Mouse (Mus musculus) Muller cell, postnatal 12 days (primary cell): Measurements from ENCODE around the gene Trim47.
"Not testable (repeated sequence)": the region's sequence is repeated elsewhere in the genome, so short reads cannot be mapped to it uniquely, and the experiment has no call there.

Source experiments
- DNase-seq: peaks from one replicate; pipeline ENCODE4 v3.0.0-alpha.2; 2015; ENCODE audit errors: inconsistent ontology term

Gene Trim47

GRCm38 (mm10) chr11:116107777-116108285 lies 19.2 kb downstream of the Trim47 start:
- no peak for DNase-seq

- DNase-seq = no peak
Observed at GRCm38 (mm10) chr11:116106963-116107776, 19.8 kb downstream of the Trim47 start.

- DNase-seq = no peak
Observed at GRCm38 (mm10) chr11:116106154-116106962, 20.7 kb downstream of the Trim47 start.

GRCm38 (mm10) chr11:116105065-116105464 lies 21.9 kb downstream of the Trim47 start:
- no peak for DNase-seq

GRCm38 (mm10) chr11:116104006-116104646 lies 22.9 kb downstream of the Trim47 start:
- DNase-seq = peak; percentile 86

- DNase-seq = peak; percentile 48
Observed at GRCm38 (mm10) chr11:116103572-116103971, 23.4 kb downstream of the Trim47 start.

- no peak for DNase-seq
Observed at GRCm38 (mm10) chr11:116102472-116102871, 24.5 kb downstream of the Trim47 start.

- DNase-seq = peak; percentile 28
Observed at GRCm38 (mm10) chr11:116101931-116102381, 25.1 kb downstream of the Trim47 start.

GRCm38 (mm10) chr11:116100839-116101238 lies 26.2 kb downstream of the Trim47 start:
- no peak for DNase-seq

- no peak for DNase-seq
Observed at GRCm38 (mm10) chr11:116100385-116100784, 26.6 kb downstream of the Trim47 start.

- no peak for DNase-seq
Observed at GRCm38 (mm10) chr11:116099462-116099861, 27.5 kb downstream of the Trim47 start.

- DNase-seq = no peak
Observed at GRCm38 (mm10) chr11:116098711-116099460, 28.1 kb downstream of the Trim47 start.

- DNase-seq = no peak
Observed at GRCm38 (mm10) chr11:116096213-116097108, 30.5 kb downstream of the Trim47 start.

GRCm38 (mm10) chr11:116095573-116095972 lies 31.4 kb downstream of the Trim47 start:
- no peak for DNase-seq

- no peak for DNase-seq
Observed at GRCm38 (mm10) chr11:116093771-116094565, 33.0 kb downstream of the Trim47 start.

- DNase-seq = not testable (repeated sequence)
Observed at GRCm38 (mm10) chr11:116092959-116093358, 34.1 kb downstream of the Trim47 start.

GRCm38 (mm10) chr11:116091591-116091990 lies 35.4 kb downstream of the Trim47 start:
- DNase-seq = no peak

GRCm38 (mm10) chr11:116089545-116089944 lies 37.5 kb downstream of the Trim47 start:
- no peak for DNase-seq

GRCm38 (mm10) chr11:116088741-116089394 lies 38.1 kb downstream of the Trim47 start:
- no peak for DNase-seq
